Mouse (Mus musculus): Measurements from ENCODE around the gene Hint3.
"Not testable (repeated sequence)": the region's sequence is repeated elsewhere in the genome, so short reads cannot be mapped to it uniquely, and the experiment has no call there.

- not testable (repeated sequence) for TF ChIP-seq GATA1 (IDR thresholded peaks at IDR 0.05; ENCODE audit: low read depth, low read length); CHD2 (IDR thresholded peaks at IDR 0.05; ENCODE audit: low read length); POLR2A (IDR thresholded peaks at IDR 0.05; ENCODE audit: control insufficient read depth in 1 of 2, insufficient read depth in 1 of 2, low read depth in 1 of 2, low read length in 2 of 2, poor library complexity in 1 of 2); CTCF (IDR thresholded peaks at IDR 0.05 in 2 of 3, conservative IDR thresholded peaks at IDR 0.05 in 1 of 3; ENCODE audit: control insufficient read depth in 1 of 3, insufficient read depth in 1 of 3, low read depth in 2 of 3, low read length in 3 of 3, poor library complexity in 1 of 3, severe bottlenecking in 1 of 3); MYB (IDR thresholded peaks at IDR 0.05; ENCODE audit: low read depth, low read length)
Measured at GRCm38 (mm10) chr10:30628444-30628843, 988 bp downstream of the Hint3 start.
